Mouse (Mus musculus): ENCODE measurements around the gene Disc1. TPM values are rescaled to one million over a fixed set of nuclear protein-coding genes. Genes with fewer than 3 reads are reported as not detected.

Gene Disc1
- total and polyA plus RNA-seq, 3 experiments: 0.75 to 2.2 TPM; not detected in 1

DNA sequence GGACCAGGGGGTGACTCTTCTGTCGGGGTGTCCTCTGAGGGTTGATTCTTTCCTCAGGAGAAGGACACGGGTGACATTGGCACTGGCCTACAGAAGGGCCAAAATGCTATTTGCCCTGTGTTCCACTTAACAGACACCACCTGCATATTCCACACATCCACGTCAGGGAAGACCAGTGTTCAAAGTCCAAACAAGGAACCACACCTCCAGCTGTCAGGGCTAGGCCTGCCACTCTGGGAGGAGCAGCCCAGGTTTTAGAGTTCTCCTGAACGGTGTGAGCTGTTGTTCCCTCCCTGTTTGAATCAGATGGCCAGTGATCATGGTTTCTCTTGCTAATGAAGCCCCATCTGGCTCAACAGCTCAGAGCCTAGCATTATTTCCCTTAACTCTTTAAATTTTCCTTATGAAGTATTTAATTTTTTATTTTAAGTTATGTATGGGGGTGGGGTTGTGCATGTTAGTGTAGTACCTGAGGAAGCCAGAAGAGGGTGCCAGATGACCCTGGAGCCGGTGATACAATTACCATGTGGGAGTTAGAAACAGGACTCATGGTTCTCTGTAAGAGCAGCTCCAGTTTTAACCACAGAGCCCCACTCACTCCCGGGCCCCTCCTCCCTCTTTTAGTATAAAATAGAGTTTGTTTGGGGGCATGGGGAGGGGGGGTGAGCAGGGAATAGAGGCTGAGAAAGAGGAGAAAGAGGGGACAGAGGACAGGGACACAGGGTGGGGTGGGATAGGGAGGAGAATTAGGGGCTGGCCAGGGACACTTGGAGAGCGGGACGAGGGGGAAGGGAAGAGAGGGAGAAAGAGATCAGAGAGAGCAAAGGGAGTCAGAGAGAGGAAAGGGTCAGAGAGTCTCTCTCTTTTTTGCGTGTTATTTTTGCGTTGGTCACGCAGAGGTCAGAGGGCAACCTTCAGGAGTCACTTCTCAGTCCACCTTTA, 111.8 kb downstream of the Disc1 start:
- H3K36me3 ChIP-seq (ENCODE audit: control insufficient read depth in 1 of 2, insufficient read depth in 2 of 2, low read length in 2 of 2): no peaks in the 10 kb centered on the region
- no peak overlapping the region for H3K4me3 ChIP-seq (ENCODE audit: control insufficient read depth in 1 of 2, insufficient read depth in 1 of 2, low read depth in 2 of 2, low read length in 2 of 2)
- peak; percentile 62 for DNase-seq (ENCODE audit: low read depth, low spot score)
- H3K27ac ChIP-seq (ENCODE audit: control insufficient read depth, low read depth, low read length): no peak overlapping the region
- H3K4me1 ChIP-seq (ENCODE audit: control insufficient read depth in 1 of 2, insufficient read depth in 2 of 2, low read length in 2 of 2): no peaks in the 10 kb centered on the region
- H3K9ac ChIP-seq (ENCODE audit: control insufficient read depth, low read depth, low read length, poor library complexity, severe bottlenecking): no peak overlapping the region
- no peaks in the 10 kb centered on the region for H3K9me3 ChIP-seq (replicated peaks; ENCODE audit: insufficient read depth, low read length)
- H3K79me2 ChIP-seq (ENCODE audit: control insufficient read depth, insufficient read depth, low read length, poor library complexity): no peaks in the 10 kb centered on the region
- H3K27me3 ChIP-seq (ENCODE audit: control insufficient read depth in 1 of 2, insufficient read depth in 2 of 2, low read length in 2 of 2): no peaks in the 10 kb centered on the region
- TF ChIP-seq RCOR1 (IDR thresholded peaks at IDR 0.05; ENCODE audit: low read depth, low read length): no peak
- TF ChIP-seq TCF12 (IDR thresholded peaks at IDR 0.05; ENCODE audit: low read depth, low read length): no peak
- 0 out of 2 replicates have a peak, but pooled peaks have one; percentile 25 for TF ChIP-seq MAZ (IDR thresholded peaks at IDR 0.05; ENCODE audit: low read depth, low read length)
- no peak for TF ChIP-seq TAL1 (IDR thresholded peaks at IDR 0.05; ENCODE audit: low read length)
- TF ChIP-seq EP300 (IDR thresholded peaks at IDR 0.05; ENCODE audit: low read depth in 1 of 2, low read length in 2 of 2): no peak
- no peak for TF ChIP-seq ELF1 (IDR thresholded peaks at IDR 0.05; ENCODE audit: low read depth, low read length)
- TF ChIP-seq USF2 (IDR thresholded peaks at IDR 0.05; ENCODE audit: borderline replicate concordance in 1 of 2, insufficient read depth in 1 of 2, low read depth in 1 of 2, low read length in 2 of 2): no peak
- TF ChIP-seq USF1 (IDR thresholded peaks at IDR 0.05; ENCODE audit: low read depth, low read length): no peak
- no peak for TF ChIP-seq ETS1 (IDR thresholded peaks at IDR 0.05; ENCODE audit: low read depth, low read length)
- TF ChIP-seq MYC (IDR thresholded peaks at IDR 0.05; ENCODE audit: low read depth, low read length): peak; percentile 66; the same call in 1 of the 2 replicates
- TF ChIP-seq TBP (IDR thresholded peaks at IDR 0.05; ENCODE audit: low read depth, low read length): no peak
- peak; percentile 78 for TF ChIP-seq SMC3 (IDR thresholded peaks at IDR 0.05; ENCODE audit: low read depth, low read length)
- no peak for TF ChIP-seq GABPA (IDR thresholded peaks at IDR 0.05; ENCODE audit: low read depth, low read length)
- no peak for TF ChIP-seq GATA1 (IDR thresholded peaks at IDR 0.05; ENCODE audit: low read depth, low read length)
- no peak for TF ChIP-seq NELFE (IDR thresholded peaks at IDR 0.05; ENCODE audit: low read depth, low read length)
- TF ChIP-seq HCFC1 (IDR thresholded peaks at IDR 0.05; ENCODE audit: low read depth, low read length): no peak
- no peak for TF ChIP-seq POLR2A (IDR thresholded peaks at IDR 0.05; ENCODE audit: control insufficient read depth in 1 of 2, insufficient read depth in 1 of 2, low read depth in 1 of 2, low read length in 2 of 2, poor library complexity in 1 of 2)
- TF ChIP-seq CHD1 (IDR thresholded peaks at IDR 0.05; ENCODE audit: low read depth, low read length): no peak
- TF ChIP-seq SIN3A (IDR thresholded peaks at IDR 0.05; ENCODE audit: low read length): no peak
- TF ChIP-seq MEF2A (IDR thresholded peaks at IDR 0.05; ENCODE audit: extremely low read depth, insufficient replicate concordance, low read depth, low read length, poor library complexity, severe bottlenecking): no peak
- TF ChIP-seq CTCF (IDR thresholded peaks at IDR 0.05 in 2 of 3, conservative IDR thresholded peaks at IDR 0.05 in 1 of 3; ENCODE audit: control insufficient read depth in 1 of 3, insufficient read depth in 1 of 3, low read depth in 2 of 3, low read length in 3 of 3, poor library complexity in 1 of 3, severe bottlenecking in 1 of 3): peak; percentile 62 to 72 (median 71)
- TF ChIP-seq ZKSCAN1 (IDR thresholded peaks at IDR 0.05; ENCODE audit: low read depth, low read length): no peak
- TF ChIP-seq ZMIZ1 (IDR thresholded peaks at IDR 0.05; ENCODE audit: low read depth, low read length): no peak
- no peak for TF ChIP-seq UBTF (IDR thresholded peaks at IDR 0.05; ENCODE audit: borderline replicate concordance, insufficient read depth, low read depth, low read length)
- TF ChIP-seq POLR2AphosphoS2 (IDR thresholded peaks at IDR 0.05; ENCODE audit: low read length): no peak
- peak; percentile 75 for TF ChIP-seq RAD21 (IDR thresholded peaks at IDR 0.05; ENCODE audit: low read depth, low read length)
- peak; percentile 31; the same call in 1 of the 2 replicates for TF ChIP-seq BHLHE40 (IDR thresholded peaks at IDR 0.05; ENCODE audit: borderline replicate concordance, low read depth, low read length)
- TF ChIP-seq MYB (IDR thresholded peaks at IDR 0.05; ENCODE audit: low read depth, low read length): no peak
- no peak for TF ChIP-seq MXI1 (IDR thresholded peaks at IDR 0.05; ENCODE audit: low read depth, low read length)
- TF ChIP-seq KAT2A (conservative IDR thresholded peaks at IDR 0.05; ENCODE audit: low read depth, low read length): no peak
- TF ChIP-seq MAX (IDR thresholded peaks at IDR 0.05; ENCODE audit: low read length): no peak
- TF ChIP-seq POLR2AphosphoS5 (IDR thresholded peaks at IDR 0.05; ENCODE audit: borderline replicate concordance, low read depth, low read length): no peak
- TF ChIP-seq E2F4 (IDR thresholded peaks at IDR 0.05; ENCODE audit: borderline replicate concordance, low read depth, low read length): no peak
- no peak for TF ChIP-seq NRF1 (IDR thresholded peaks at IDR 0.05; ENCODE audit: insufficient read depth, low read depth, low read length, poor library complexity, severe bottlenecking)
- TF ChIP-seq MAFK (IDR thresholded peaks at IDR 0.05; ENCODE audit: borderline replicate concordance, low read depth, low read length): no peak
